Mouse (Mus musculus): ENCODE data around the gene Slc7a15.
"Not testable (repeated sequence)": the region's sequence is repeated elsewhere in the genome, so short reads cannot be mapped to it uniquely, and the experiment has no call there.

Gene Slc7a15

DNA sequence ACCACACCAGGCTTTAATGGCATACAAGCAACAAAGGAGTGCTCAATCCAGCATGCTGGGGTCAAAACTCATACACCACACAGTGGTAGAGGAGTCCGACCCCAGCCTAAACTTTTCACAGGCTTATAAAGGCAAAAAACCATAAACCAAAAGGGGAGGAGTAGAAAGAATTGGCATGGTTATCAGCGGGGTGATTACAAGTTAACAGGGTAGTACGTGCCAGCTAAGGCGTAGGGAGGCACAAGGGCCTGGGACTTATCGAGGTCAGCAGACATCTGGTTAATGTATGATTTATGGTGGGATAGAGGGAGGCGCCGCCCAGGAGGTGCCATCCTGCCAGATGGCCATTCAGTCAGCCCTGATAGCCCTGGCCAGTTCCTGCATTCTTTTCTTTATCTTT, at the start of gene Slc7a15:
Slc7a15 (minus strand) TSS at position 101 of the 400 bp plus-strand sequence.
- DNase-seq (ENCODE audit: low read depth in 1 of 2, low spot score in 2 of 2), result not testable (repeated sequence)

- not testable (repeated sequence) for DNase-seq (ENCODE audit: low read depth in 1 of 2, low spot score in 2 of 2)
Observed at GRCm38 (mm10) chr12:8648211-8648610, 49.3 kb upstream of the Slc7a15 start.

DNA sequence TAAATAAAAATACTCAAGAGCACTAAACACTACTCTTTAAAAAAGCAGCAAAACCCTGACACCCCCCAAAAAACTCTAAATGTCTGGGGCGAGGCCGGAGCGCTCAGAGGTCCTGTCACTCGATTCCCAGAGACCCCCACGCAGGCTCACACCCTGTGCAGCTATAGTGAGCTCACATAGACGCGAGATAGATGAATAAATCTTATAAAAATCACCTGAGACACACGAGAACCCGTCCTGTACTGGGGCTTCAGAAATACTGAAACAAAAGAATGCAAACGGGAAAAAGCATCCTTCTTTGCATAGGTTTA, 42.5 kb upstream of the Slc7a15 start:
- no peak for DNase-seq (ENCODE audit: low read depth in 1 of 2, low spot score in 2 of 2)

- peak; percentile 83 to 96 for DNase-seq (ENCODE audit: low read depth in 1 of 2, low spot score in 2 of 2)
Observed at GRCm38 (mm10) chr12:8640711-8641424, 42.0 kb upstream of the Slc7a15 start.

GRCm38 (mm10) chr12:8640186-8640585, 41.3 kb upstream of the Slc7a15 start:
- DNase-seq (ENCODE audit: low read depth in 1 of 2, low spot score in 2 of 2), result not testable (repeated sequence)

- peak; percentile 57 to 84 for DNase-seq (ENCODE audit: low read depth in 1 of 2, low spot score in 2 of 2)
Observed at GRCm38 (mm10) chr12:8638411-8639087, 39.7 kb upstream of the Slc7a15 start.

GRCm38 (mm10) chr12:8636945-8637344, 38.1 kb upstream of the Slc7a15 start:
- DNase-seq (ENCODE audit: low read depth in 1 of 2, low spot score in 2 of 2), result peak; percentile 44 to 51

DNA sequence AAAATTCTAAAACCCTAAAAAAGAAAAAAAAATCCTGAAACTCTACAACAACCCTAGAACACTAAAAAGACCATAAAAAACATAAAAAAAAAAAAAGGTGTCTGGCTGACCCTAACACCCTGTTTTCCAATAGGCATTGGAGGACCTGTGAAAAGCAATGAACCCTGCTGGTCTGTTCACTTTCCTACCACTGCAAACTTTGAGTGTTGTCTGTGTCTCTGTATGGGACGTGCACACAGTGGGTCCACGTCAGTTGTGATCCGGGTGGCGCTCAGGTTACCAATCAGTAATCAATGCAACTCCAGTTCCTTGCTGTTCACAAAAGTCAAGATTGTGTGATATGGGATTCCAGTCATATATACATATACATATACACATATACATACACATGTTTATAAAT, 36.7 kb upstream of the Slc7a15 start:
- no peak for DNase-seq (ENCODE audit: low read depth in 1 of 2, low spot score in 2 of 2)

DNA sequence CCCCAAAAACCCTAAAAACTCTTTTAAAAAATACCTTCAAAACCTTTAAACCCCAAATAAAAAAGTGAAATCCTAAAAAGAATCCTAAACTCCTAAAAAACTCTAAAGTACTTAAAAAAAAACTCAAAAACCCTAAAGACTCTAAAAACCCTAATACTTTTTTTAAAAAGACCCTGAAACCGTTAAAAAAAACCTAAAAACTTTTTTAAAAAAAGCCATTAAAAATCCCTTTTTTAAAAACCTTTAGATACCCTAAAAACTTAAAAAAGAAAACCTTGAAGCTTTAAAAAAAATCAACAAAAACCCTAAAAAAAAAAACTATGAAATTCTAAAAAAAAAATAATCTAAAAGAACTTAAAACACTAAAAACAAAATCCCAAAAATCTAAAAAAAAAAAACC, 35.4 kb upstream of the Slc7a15 start:
- no peak for DNase-seq (ENCODE audit: low read depth in 1 of 2, low spot score in 2 of 2)

DNA sequence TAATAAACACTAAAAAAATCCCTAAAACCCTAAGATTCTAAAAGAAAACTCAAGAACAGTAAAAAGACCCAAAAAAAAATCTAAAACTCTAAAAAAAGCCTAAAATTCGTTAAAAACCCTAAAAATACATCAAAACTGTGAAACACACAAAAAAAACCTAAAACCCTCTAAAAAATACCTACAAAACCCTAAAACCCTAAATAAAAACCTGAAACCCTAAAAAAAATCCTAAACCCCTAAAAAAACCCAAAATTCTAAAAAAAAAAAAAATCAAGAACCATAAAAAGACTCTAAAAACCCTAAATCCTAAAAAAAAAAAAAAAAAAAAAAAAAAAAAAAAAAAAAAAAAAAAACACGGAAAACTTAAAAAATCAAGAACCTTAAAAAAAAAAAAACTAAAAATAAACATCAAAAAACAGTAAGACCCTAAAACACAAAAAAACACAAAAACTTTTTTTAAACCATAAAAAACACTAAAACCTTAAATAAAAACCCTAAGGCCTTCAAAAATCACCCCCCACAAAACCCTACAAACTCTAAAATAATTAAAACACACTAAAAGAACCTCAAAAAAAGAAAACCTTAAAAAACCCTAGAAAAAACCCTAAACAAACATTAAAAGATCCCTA, 34.0 kb upstream of the Slc7a15 start:
- DNase-seq (ENCODE audit: low read depth in 1 of 2, low spot score in 2 of 2), result no peak

DNA sequence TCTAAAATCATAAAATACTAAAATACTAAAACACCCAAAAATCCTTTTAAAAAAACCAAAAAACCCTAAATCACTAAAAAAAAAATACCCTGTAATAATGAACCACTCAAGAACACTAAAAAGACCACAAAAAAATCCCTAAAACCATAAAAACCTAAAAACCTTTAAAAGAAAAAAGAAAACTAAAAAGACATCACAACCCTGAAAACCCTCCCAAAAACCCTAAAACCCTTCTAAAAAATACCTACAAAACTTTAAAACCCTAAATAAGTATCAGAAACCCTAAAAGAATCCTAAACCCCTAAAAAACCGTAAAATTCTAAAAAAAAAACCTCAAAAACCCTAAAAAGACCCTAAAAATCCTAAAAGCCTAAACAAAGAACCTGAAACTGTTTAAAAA, 32.8 kb upstream of the Slc7a15 start:
- no peak for DNase-seq (ENCODE audit: low read depth in 1 of 2, low spot score in 2 of 2)

- no peak for DNase-seq (ENCODE audit: low read depth in 1 of 2, low spot score in 2 of 2)
Observed at GRCm38 (mm10) chr12:8629537-8629936, 30.7 kb upstream of the Slc7a15 start.

GRCm38 (mm10) chr12:8620678-8621018, 21.8 kb upstream of the Slc7a15 start:
- no peak for DNase-seq (ENCODE audit: low read depth in 1 of 2, low spot score in 2 of 2)

GRCm38 (mm10) chr12:8619827-8620677, 21.2 kb upstream of the Slc7a15 start:
- DNase-seq (ENCODE audit: low read depth in 1 of 2, low spot score in 2 of 2), result no peak

DNA sequence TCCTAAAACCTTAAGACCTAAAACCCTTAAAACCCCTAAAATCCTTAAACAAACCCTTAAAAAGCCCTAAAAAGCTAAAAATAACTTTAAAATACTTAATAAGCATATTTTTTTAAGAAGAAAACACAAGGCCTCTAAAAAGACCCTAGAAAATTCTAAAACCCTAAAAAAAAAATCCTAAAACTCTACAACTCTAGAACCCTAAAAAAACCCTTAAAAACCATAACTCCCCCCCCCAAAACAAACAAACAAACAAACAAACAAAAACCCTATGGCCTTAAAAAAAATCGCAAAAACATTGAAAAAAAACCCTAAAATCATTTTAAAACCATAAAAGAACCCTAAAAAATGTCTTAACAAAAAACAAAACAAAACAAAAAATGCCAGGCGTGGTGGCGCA, 19.4 kb upstream of the Slc7a15 start:
- DNase-seq (ENCODE audit: low read depth in 1 of 2, low spot score in 2 of 2), result no peak

DNA sequence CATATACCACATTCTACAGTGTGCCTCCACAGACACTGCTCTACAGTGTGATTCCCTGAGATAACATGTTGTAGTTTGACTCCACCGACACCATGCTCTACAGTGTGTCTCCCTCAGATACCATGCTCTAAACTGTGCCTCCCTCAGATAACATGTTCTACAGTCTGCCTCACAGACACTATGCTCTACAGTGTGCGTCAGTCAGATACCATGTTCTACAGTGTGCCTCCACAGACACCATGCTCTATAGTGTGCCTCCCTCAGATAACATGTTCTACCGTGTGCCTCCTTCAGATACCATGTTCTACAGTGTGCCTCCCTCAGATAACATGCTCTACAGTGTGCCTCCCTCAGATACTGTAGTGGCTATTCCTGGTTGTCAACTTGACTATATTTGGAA, 10.2 kb upstream of the Slc7a15 start:
- DNase-seq (ENCODE audit: low read depth in 1 of 2, low spot score in 2 of 2), result no peak

DNA sequence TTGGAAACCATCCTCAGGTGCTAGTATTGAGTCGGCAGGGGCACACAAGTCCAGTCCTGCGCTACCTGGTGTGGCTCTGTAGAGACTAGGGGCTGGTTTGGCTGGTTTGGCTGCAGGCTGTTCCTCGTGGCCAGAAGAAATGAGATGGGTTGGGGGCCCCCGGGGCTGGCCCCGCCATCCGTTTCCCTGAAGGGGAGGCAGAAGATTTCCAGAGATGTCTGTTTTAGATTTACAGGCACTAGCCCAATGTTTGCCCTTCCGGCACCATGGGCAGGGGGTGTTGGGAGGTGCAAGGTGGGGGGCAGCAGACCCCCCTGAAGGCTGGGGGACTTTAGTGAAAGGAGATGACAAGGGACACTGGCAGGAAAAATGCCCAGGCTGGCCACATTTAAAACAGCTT, 3.3 kb downstream of the Slc7a15 start:
- DNase-seq (ENCODE audit: low read depth in 1 of 2, low spot score in 2 of 2), result no peak

GRCm38 (mm10) chr12:8591326-8591725, 7.5 kb downstream of the Slc7a15 start:
- DNase-seq (ENCODE audit: low read depth in 1 of 2, low spot score in 2 of 2), result not testable (repeated sequence)

DNA sequence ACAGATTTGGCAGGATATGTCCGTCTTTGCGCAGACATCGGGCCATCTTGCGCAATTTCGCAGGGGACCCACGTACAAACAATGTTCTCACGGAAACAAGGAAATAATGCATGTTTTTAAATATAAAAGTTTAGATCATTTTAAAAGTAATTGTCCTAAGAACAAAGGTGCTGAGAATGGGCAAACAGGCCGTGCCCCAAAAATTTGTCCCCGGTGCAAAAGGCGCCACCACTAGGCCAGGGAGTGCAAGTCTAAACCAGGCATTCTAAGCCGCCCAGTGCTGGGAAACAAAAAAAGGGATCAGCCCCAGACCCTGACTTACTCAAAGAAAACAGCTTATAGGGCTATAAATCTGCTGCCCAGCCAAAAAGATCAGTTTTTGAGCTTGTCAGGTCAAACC, 25.5 kb downstream of the Slc7a15 start:
- DNase-seq (ENCODE audit: low read depth in 1 of 2, low spot score in 2 of 2), result no peak

DNA sequence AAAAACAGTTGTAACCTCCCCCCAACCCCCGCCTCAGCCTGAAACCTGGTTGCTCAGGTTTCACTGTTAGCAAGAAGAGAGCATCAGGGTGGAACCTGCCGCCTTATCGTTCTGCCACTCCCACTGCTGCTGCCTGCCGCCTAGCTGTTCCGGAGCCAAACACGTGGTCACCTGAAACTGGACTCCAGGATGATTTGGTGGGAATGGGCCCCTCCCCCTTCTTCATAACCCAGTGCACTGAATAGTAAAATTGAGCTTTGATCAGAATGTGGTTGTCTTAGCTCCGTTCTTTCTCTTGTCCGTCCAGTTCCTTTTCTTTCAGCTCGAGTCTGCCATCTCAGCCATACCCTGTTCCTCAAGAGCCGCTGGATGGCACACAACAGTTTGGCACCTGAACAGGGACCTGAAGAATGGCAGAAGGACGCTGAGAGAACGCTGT, 26.9 kb downstream of the Slc7a15 start:
- DNase-seq (ENCODE audit: low read depth in 1 of 2, low spot score in 2 of 2), result not testable (repeated sequence)

DNA sequence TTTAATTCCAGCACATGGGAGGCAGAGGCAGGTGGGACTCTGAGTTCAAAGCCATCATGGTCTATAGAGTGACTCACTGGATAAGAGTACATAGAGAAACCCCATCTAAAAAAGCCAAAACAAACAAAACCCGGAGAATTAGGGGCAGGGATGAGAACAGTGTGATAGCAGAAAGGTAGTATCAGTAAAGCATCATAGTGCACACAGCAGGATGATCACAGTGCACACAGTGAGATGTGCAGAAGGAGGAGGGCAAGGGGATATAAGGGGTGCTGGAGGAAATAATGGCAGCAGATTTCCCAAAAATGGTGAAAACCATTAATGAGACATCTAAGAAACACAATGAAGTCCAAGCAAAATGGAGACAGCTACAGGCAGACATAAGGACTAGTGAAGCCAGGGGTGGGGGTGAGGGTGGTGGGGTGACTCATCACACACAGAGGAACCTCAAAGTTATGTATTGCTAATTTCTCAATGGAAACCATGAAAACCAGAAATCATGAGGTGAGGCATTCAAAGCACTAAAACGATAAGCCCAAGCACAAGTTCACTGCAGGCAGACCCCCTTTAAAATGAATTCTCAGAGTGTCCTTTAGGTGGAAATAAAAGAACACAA, 27.5 kb downstream of the Slc7a15 start:
- DNase-seq (ENCODE audit: low read depth in 1 of 2, low spot score in 2 of 2), result not testable (repeated sequence)

Measured in monocyte, adult 2 months (primary cell).